Mouse (Mus musculus): ENCODE results near the gene Epb42. TPM values are rescaled to one million over a fixed set of nuclear protein-coding genes. Genes with fewer than 3 reads are reported as not detected.
"Not testable (repeated sequence)": the region's sequence is repeated elsewhere in the genome, so short reads cannot be mapped to it uniquely, and the experiment has no call there.

Epb42 gene
- polyA plus RNA-seq, 1 experiment from 2014 or later, result 5.5 TPM

- Histone ChIP-seq H3K27ac (no peak overlapping the region), H3K4me1 (peaks cover 3% of the 10 kb centered on the region; the same call in 1 of the 2 replicates), H3K36me3 (no peaks in the 10 kb centered on the region), H3K27me3 (ENCODE audit: low read depth, poor library complexity, severe bottlenecking) (no peaks in the 10 kb centered on the region), H3K4me3 (no peak overlapping the region), H3K9me3 (replicated peaks) (no peaks in the 10 kb centered on the region)
- WGBS, result 60% methylated on average over 2 of the region's 2 CpGs
- DNase-seq (ENCODE audit: low spot score), result no peak
Measured at GRCm38 (mm10) chr2:121003586-121003985, 33.3 kb downstream of the Epb42 start.

- no peak overlapping the region for H3K27ac ChIP-seq
- H3K4me3 ChIP-seq, result no peak overlapping the region
- no peaks in the 10 kb centered on the region for H3K9me3 ChIP-seq (replicated peaks)
- no peak for DNase-seq (ENCODE audit: low spot score)
- H3K4me1 ChIP-seq, result no peaks in the 10 kb centered on the region
- H3K36me3 ChIP-seq, result no peaks in the 10 kb centered on the region
- no peaks in the 10 kb centered on the region for H3K27me3 ChIP-seq (ENCODE audit: low read depth, poor library complexity, severe bottlenecking)
- 90% methylated on average over 8 of the region's 8 CpGs for WGBS
Measured at GRCm38 (mm10) chr2:120998863-120999262, 38.0 kb downstream of the Epb42 start.

- not testable (repeated sequence) for H3K4me3 ChIP-seq; H3K4me1 ChIP-seq; H3K27me3 ChIP-seq (ENCODE audit: low read depth, poor library complexity, severe bottlenecking); H3K36me3 ChIP-seq; DNase-seq (ENCODE audit: low spot score); H3K9me3 ChIP-seq (replicated peaks); H3K27ac ChIP-seq
- 86% methylated on average over 1 of the region's 1 CpGs for WGBS
Measured at GRCm38 (mm10) chr2:120996607-120997006, 40.3 kb downstream of the Epb42 start.

GRCm38 (mm10) chr2:120991196-120991595 lies 45.7 kb downstream of the Epb42 start:
- Histone ChIP-seq H3K36me3 (no peaks in the 10 kb centered on the region), H3K4me1 (no peaks in the 10 kb centered on the region), H3K9me3 (replicated peaks) (no peaks in the 10 kb centered on the region), H3K27ac (no peak overlapping the region), H3K4me3 (no peak overlapping the region), H3K27me3 (ENCODE audit: low read depth, poor library complexity, severe bottlenecking) (no peaks in the 10 kb centered on the region)
- 71% methylated on average over 4 of the region's 4 CpGs for WGBS
- no peak for DNase-seq (ENCODE audit: low spot score)

- H3K36me3 ChIP-seq, result no peaks in the 10 kb centered on the region
- DNase-seq (ENCODE audit: low spot score), result no peak
- no peak overlapping the region for H3K27ac ChIP-seq
- 85% methylated on average over 1 of the region's 1 CpGs for WGBS
- no peaks in the 10 kb centered on the region for H3K4me1 ChIP-seq
- H3K4me3 ChIP-seq, result no peak overlapping the region
- no peaks in the 10 kb centered on the region for H3K9me3 ChIP-seq (replicated peaks)
- no peaks in the 10 kb centered on the region for H3K27me3 ChIP-seq (ENCODE audit: low read depth, poor library complexity, severe bottlenecking)
Measured at GRCm38 (mm10) chr2:120985241-120985640, 51.6 kb downstream of the Epb42 start.

- no peak for DNase-seq (ENCODE audit: low spot score)
- Histone ChIP-seq H3K4me3 (no peak overlapping the region), H3K27me3 (ENCODE audit: low read depth, poor library complexity, severe bottlenecking) (peaks cover 5% of the 10 kb centered on the region; the same call in 1 of the 2 replicates), H3K27ac (no peak overlapping the region), H3K36me3 (no peaks in the 10 kb centered on the region), H3K4me1 (no peaks in the 10 kb centered on the region), H3K9me3 (replicated peaks) (no peaks in the 10 kb centered on the region)
- WGBS, result 23% methylated on average over 2 of the region's 2 CpGs
Measured at GRCm38 (mm10) chr2:120983611-120984010, 53.3 kb downstream of the Epb42 start.

- H3K27ac ChIP-seq, result no peak overlapping the region
- no peak overlapping the region for H3K4me3 ChIP-seq
- no peaks in the 10 kb centered on the region for H3K9me3 ChIP-seq (replicated peaks)
- peaks cover 28% of the 10 kb centered on the region for H3K27me3 ChIP-seq (ENCODE audit: low read depth, poor library complexity, severe bottlenecking)
- no peaks in the 10 kb centered on the region for H3K36me3 ChIP-seq
- 59% methylated on average over 2 of the region's 2 CpGs for WGBS
- DNase-seq (ENCODE audit: low spot score), result no peak
- H3K4me1 ChIP-seq, result peaks cover 4% of the 10 kb centered on the region; the same call in 1 of the 2 replicates
Measured at GRCm38 (mm10) chr2:120980861-120981260, 56.0 kb downstream of the Epb42 start.

GRCm38 (mm10) chr2:120979819-120980218 lies 57.1 kb downstream of the Epb42 start:
- WGBS, result 79% methylated on average over 1 of the region's 1 CpGs
- no peak for DNase-seq (ENCODE audit: low spot score)

GRCm38 (mm10) chr2:120978693-120979037 lies 58.2 kb downstream of the Epb42 start:
- Histone ChIP-seq H3K9me3 (replicated peaks) (no peaks in the 10 kb centered on the region), H3K27ac (no peak overlapping the region), H3K4me1 (peaks cover 4% of the 10 kb centered on the region; the same call in 1 of the 2 replicates), H3K27me3 (ENCODE audit: low read depth, poor library complexity, severe bottlenecking) (peaks cover 28% of the 10 kb centered on the region), H3K4me3 (no peak overlapping the region), H3K36me3 (no peaks in the 10 kb centered on the region)
- WGBS, result 66% methylated on average over 2 of the region's 2 CpGs
- DNase-seq (ENCODE audit: low spot score), result no peak

More at GRCm38 (mm10) chr2:120979819-120980218, 57.1 kb downstream of the Epb42 start:
- H3K36me3 ChIP-seq, result no peaks in the 10 kb centered on the region
- H3K4me3 ChIP-seq, result no peak overlapping the region
- peaks cover 28% of the 10 kb centered on the region for H3K27me3 ChIP-seq (ENCODE audit: low read depth, poor library complexity, severe bottlenecking)
- H3K4me1 ChIP-seq, result peaks cover 4% of the 10 kb centered on the region; the same call in 1 of the 2 replicates
- no peak overlapping the region for H3K27ac ChIP-seq
- H3K9me3 ChIP-seq (replicated peaks), result no peaks in the 10 kb centered on the region

- no peak overlapping the region for H3K27ac ChIP-seq
- H3K36me3 ChIP-seq, result no peaks in the 10 kb centered on the region
- H3K4me1 ChIP-seq, result peaks cover 5% of the 10 kb centered on the region; the same call in 1 of the 2 replicates
- 83% methylated on average over 8 of the region's 8 CpGs for WGBS
- H3K9me3 ChIP-seq (replicated peaks), result no peaks in the 10 kb centered on the region
- peaks cover 28% of the 10 kb centered on the region for H3K27me3 ChIP-seq (ENCODE audit: low read depth, poor library complexity, severe bottlenecking)
- no peak for DNase-seq (ENCODE audit: low spot score)
- peak overlapping the region; percentile 81 for H3K4me3 ChIP-seq
Measured at GRCm38 (mm10) chr2:120977926-120978692, 58.8 kb downstream of the Epb42 start.

GRCm38 (mm10) chr2:120976990-120977925 lies 59.6 kb downstream of the Epb42 start, which contains the start of gene Tmem62:
Gene Tmem62, plus strand, starts transcription at chr2:120977017.
- Histone ChIP-seq H3K4me3 (peak within 1 kb of the TSS; percentile 81), H3K36me3 (no peaks in the 10 kb centered on the region), H3K4me1 (peaks cover 7% of the 10 kb centered on the region; the same call in 1 of the 2 replicates), H3K27me3 (ENCODE audit: low read depth, poor library complexity, severe bottlenecking) (peaks cover 28% of the 10 kb centered on the region), H3K27ac (peak within 1 kb of the TSS; percentile 86), H3K9me3 (replicated peaks) (no peaks in the 10 kb centered on the region)
- DNase-seq (ENCODE audit: low spot score), result peak; percentile 71
- under 1% methylated on average over 71 of the region's 71 CpGs for WGBS

- Histone ChIP-seq H3K36me3 (no peaks in the 10 kb centered on the region), H3K27ac (no peak overlapping the region), H3K4me3 (peak overlapping the region; percentile 81), H3K9me3 (replicated peaks) (no peaks in the 10 kb centered on the region), H3K4me1 (peaks cover 7% of the 10 kb centered on the region; the same call in 1 of the 2 replicates), H3K27me3 (ENCODE audit: low read depth, poor library complexity, severe bottlenecking) (peaks cover 28% of the 10 kb centered on the region)
- WGBS, result 49% methylated on average over 4 of the region's 4 CpGs
- no peak for DNase-seq (ENCODE audit: low spot score)
Measured at GRCm38 (mm10) chr2:120976308-120976707, 60.6 kb downstream of the Epb42 start.

- Histone ChIP-seq H3K27ac (no peak overlapping the region), H3K4me3 (0 out of 2 replicates have a peak overlapping the region, but pooled peaks have one; percentile 1), H3K4me1 (peaks cover 20% of the 10 kb centered on the region), H3K27me3 (ENCODE audit: low read depth, poor library complexity, severe bottlenecking) (peaks cover 18% of the 10 kb centered on the region), H3K36me3 (no peaks in the 10 kb centered on the region), H3K9me3 (replicated peaks) (no peaks in the 10 kb centered on the region)
- no peak for DNase-seq (ENCODE audit: low spot score)
- 24% methylated on average over 5 of the region's 5 CpGs for WGBS
Measured at GRCm38 (mm10) chr2:120972964-120973363, 63.9 kb downstream of the Epb42 start.
